Mouse (Mus musculus) ES-Bruce4 (cell line): ENCODE measurements around the gene Cntd1. TPM values are rescaled to one million over a fixed set of nuclear protein-coding genes. Genes with fewer than 3 reads are reported as not detected.

Source experiments
- H3K27ac ChIP-seq: 2 replicates; pipeline ENCODE4 v1.5.1; 2012; ENCODE audit warnings: low read length, inconsistent platforms; ENCODE audit not compliant: insufficient read depth
- H3K27me3 ChIP-seq: 2 replicates; pipeline ENCODE4 v1.6.1; 2012; ENCODE audit warnings: mild to moderate bottlenecking, low read length, inconsistent platforms; ENCODE audit not compliant: control insufficient read depth, poor library complexity, insufficient read depth, severe bottlenecking
- H3K36me3 ChIP-seq: 2 replicates; pipeline ENCODE4 v1.6.1; 2012; ENCODE audit warnings: inconsistent platforms, mild to moderate bottlenecking, low read length, moderate library complexity; ENCODE audit not compliant: control insufficient read depth, poor library complexity, insufficient read depth, severe bottlenecking
- H3K4me1 ChIP-seq: one replicate; pipeline ENCODE4 v1.8.1; 2011; ENCODE audit warnings: low read length; ENCODE audit not compliant: control insufficient read depth, insufficient read depth
- H3K4me3 ChIP-seq: 2 replicates; pipeline ENCODE4 v1.5.1; 2011; ENCODE audit warnings: low read depth, mild to moderate bottlenecking, low read length
- H3K9ac ChIP-seq: 2 replicates; pipeline ENCODE4 v1.6.1; 2012; ENCODE audit warnings: low read depth, mild to moderate bottlenecking, inconsistent platforms; ENCODE audit not compliant: poor library complexity, severe bottlenecking
- H3K9me3 ChIP-seq: replicated peaks from 2 replicates; pipeline ENCODE4 v1.6.1; 2012; ENCODE audit warnings: mild to moderate bottlenecking, low read length, inconsistent platforms; ENCODE audit not compliant: control insufficient read depth, poor library complexity, insufficient read depth, severe bottlenecking
- CTCF ChIP-seq: IDR thresholded peaks from one replicate; pipeline ENCODE4 v1.8.1; 2011; ENCODE audit warnings: low read depth, low read length
- EP300 ChIP-seq: IDR thresholded peaks from 2 replicates; pipeline ENCODE4 v1.6.1; 2011; ENCODE audit warnings: low read depth, low read length; ENCODE audit not compliant: insufficient read depth
- POLR2A ChIP-seq: IDR thresholded peaks from one replicate; pipeline ENCODE4 v1.8.1; 2011; ENCODE audit warnings: low read length; ENCODE audit not compliant: insufficient read depth
- polyA plus RNA-seq: library from polyadenylated mRNA; stranded (reverse); fragments of >200 nt; gene quantifications from 2 replicates; pipeline ENCODE4 v1.2.4, GENCODE M21; 2011; ENCODE audit warnings: low read depth; ENCODE audit not compliant: missing spikeins, insufficient read depth, insufficient read length

Gene Cntd1
- polyA plus RNA-seq, 1 experiment: 14.6 TPM

GRCm38 (mm10) chr11:101252941-101253340 lies 25.9 kb upstream of the Cntd1 start:
- Histone ChIP-seq H3K9ac (peak overlapping the region; percentile 92), H3K27ac (0 out of 2 replicates have a peak overlapping the region, but pooled peaks have one; percentile 26), H3K36me3 (0 out of 2 replicates have a peak, but pooled peaks cover 12% of the 10 kb centered on the region), H3K4me1 (no peaks in the 10 kb centered on the region), H3K27me3 (no peaks in the 10 kb centered on the region), H3K4me3 (peak overlapping the region; percentile 97), H3K9me3 (no peaks in the 10 kb centered on the region)
- TF ChIP-seq POLR2A (no peak), CTCF (no peak), EP300 (no peak)

DNA sequence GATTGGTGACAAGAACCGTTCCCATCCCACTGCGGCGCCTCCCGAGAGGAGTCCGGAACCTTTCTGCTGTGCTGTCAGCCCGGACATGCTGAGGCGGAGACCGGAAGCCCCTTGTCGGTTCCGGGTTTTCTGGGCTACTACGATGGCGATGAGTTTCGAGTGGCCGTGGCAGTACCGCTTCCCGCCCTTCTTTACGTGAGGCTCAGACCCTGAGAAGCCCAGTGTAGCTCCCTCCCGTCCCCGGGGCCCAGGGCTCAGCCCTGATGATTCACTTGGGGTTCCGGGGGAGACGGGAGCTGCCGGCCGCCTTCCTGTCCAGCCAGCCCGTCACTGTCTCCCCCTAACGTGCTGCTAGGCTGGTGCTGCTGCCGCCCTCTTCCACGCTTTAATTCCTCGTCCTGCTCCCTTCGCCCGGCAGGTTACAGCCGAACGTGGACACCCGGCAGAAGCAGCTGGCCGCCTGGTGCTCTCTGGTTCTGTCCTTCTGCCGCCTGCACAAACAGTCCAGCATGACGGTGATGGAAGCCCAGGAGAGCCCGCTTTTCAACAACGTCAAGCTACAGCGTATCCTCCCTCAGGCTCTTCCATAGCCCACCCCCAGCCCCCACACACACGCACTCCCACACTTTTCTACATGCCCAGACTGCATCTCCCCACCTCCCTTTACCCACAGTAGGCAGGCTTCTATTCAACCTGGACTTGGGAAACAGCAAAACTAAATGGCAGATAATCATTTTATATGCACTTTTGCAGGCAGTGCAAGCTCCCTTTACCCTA lies 25.0 kb upstream of the Cntd1 start, which contains the start of gene Vps25:
TSS of gene Vps25 (plus strand) at position 95 of the 777 bp plus-strand sequence.
- Histone ChIP-seq H3K36me3 (0 out of 2 replicates have a peak, but pooled peaks cover 12% of the 10 kb centered on the region), H3K27me3 (no peaks in the 10 kb centered on the region), H3K4me3 (peak within 1 kb of the TSS; percentile 97), H3K27ac (0 out of 2 replicates have a peak within 1 kb of the TSS, but pooled peaks have one; percentile 26), H3K9ac (peak within 1 kb of the TSS; percentile 92), H3K9me3 (no peaks in the 10 kb centered on the region), H3K4me1 (no peaks in the 10 kb centered on the region)
- TF ChIP-seq CTCF (no peak), EP300 (0 out of 2 replicates have a peak, but pooled peaks have one; percentile 28), POLR2A (peak; percentile 56)

- Histone ChIP-seq H3K9me3 (no peaks in the 10 kb centered on the region), H3K4me3 (no peak overlapping the region), H3K9ac (no peak overlapping the region), H3K27ac (no peak overlapping the region), H3K27me3 (no peaks in the 10 kb centered on the region), H3K36me3 (0 out of 2 replicates have a peak, but pooled peaks cover 12% of the 10 kb centered on the region), H3K4me1 (no peaks in the 10 kb centered on the region)
- TF ChIP-seq POLR2A (no peak), EP300 (no peak), CTCF (no peak)
Measured at GRCm38 (mm10) chr11:101255826-101256775, 22.7 kb upstream of the Cntd1 start.

DNA sequence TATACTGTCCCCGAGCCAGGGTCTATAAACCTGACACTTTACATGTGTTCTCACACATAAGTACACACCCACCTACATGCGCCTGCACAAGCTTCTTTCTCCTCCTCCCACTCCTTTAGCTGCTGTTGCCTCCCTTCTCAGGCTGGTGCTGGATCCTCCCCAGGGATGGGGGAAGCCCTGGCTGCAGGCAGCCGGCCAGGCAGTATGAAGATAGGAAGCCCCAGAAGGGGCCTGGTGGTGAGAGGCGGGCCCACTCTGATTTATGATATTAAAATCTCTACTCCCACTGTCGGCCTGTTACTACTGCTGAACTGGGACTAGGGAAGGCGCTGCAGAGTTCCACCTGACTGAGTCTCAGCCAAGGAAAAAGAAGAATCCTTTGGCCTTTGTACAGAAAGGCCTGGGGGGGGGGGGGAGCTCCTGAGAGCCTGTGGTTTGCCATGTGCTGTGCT lies 19.5 kb upstream of the Cntd1 start:
- TF ChIP-seq CTCF: no peak
- TF ChIP-seq EP300: no peak
- TF ChIP-seq POLR2A: no peak
- Histone ChIP-seq H3K36me3 (0 out of 2 replicates have a peak, but pooled peaks cover 12% of the 10 kb centered on the region), H3K4me1 (peaks cover 2% of the 10 kb centered on the region), H3K9me3 (no peaks in the 10 kb centered on the region), H3K4me3 (no peak overlapping the region), H3K27me3 (0 out of 2 replicates have a peak, but pooled peaks cover 4% of the 10 kb centered on the region), H3K27ac (no peak overlapping the region), H3K9ac (no peak overlapping the region)

DNA sequence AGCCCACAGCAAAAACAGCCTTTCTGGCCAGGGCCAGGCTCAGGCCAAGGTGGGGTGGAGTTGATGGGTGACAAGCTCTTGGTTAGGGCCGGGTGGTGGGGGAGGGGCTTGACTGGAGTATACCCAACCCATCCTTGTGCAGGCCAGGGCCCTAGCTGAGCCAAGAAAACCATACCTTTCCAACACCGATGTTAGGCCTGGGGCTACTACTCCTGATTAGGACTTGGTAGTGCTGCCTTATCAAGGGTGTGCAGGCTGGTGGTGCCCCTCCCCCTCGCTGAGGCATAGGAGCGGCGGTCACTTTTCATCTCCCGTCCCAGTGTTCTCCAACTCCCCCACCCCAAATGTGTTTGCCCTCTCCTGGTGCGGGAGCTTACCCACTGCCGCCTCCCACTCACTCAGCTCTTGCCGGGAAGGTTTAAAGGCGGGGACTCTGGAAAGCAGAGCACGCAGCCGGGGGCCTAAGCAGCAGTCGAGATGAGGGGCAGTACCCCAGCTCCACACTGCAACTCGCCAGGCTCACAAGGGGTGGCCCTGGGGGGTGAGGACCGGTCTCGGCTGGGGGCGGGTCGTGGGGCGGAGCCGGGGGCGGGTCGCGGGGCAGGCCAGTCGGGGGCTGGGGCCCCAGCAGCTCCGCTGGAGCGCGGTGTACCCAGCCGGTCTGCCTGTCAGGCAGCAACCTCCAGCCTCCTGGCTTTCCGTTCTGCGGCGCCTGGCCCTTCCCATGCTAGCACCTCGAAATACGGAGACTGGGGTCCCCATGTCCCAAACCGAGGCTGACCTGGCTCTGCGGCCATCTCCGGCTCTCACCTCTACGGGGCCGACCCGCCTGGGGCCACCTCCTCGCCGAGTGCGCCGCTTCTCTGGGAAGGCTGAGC lies 18.6 kb upstream of the Cntd1 start, which contains the start of gene Wnk4:
TSS of gene Wnk4 (plus strand) at position 620 of the 878 bp plus-strand sequence.
- Histone ChIP-seq H3K9me3 (no peaks in the 10 kb centered on the region), H3K4me1 (peaks cover 2% of the 10 kb centered on the region), H3K9ac (peak within 1 kb of the TSS; percentile 71), H3K4me3 (peak within 1 kb of the TSS; percentile 58), H3K36me3 (0 out of 2 replicates have a peak, but pooled peaks cover 12% of the 10 kb centered on the region), H3K27me3 (0 out of 2 replicates have a peak, but pooled peaks cover 4% of the 10 kb centered on the region), H3K27ac (no peak within 1 kb of the TSS)
- TF ChIP-seq POLR2A: no peak
- no peak for TF ChIP-seq CTCF
- TF ChIP-seq EP300: 0 out of 2 replicates have a peak, but pooled peaks have one; percentile 3
